Mouse (Mus musculus) megakaryocyte, embryonic 14.5 days (primary cell): Measurements from ENCODE around the gene Apol7a.

Experiments
- FLI1 ChIP-seq: IDR thresholded peaks from 2 replicates; pipeline ENCODE4 v1.6.1; 2012; ENCODE audit warnings: low read length, inconsistent platforms, mixed read lengths
- GATA1 ChIP-seq: IDR thresholded peaks from 3 replicates; pipeline ENCODE4 v1.6.1; 2012; ENCODE audit warnings: mixed read lengths, low read length, inconsistent platforms, borderline replicate concordance

DNA sequence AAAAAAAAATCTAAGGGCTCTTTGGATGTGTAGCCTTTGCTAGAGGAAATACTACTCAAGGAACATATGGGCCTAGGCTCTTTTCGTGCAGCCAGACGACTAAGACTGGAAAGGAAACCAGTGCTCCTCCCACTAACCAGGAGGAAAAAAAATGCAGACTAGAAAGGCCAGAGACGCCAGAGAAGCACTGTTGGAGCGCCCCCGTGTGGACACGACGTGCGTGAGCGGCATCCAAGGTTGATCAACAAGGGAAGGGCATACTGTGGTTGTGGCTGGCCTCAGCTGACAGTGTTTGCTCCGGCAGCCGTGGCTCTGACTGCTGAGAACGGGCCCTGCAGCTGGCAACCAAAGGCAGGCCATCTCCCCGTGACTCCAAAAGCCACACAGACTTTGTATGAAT lies 30.8 kb downstream of the Apol7a start:
- TF ChIP-seq GATA1 (no peak), FLI1 (no peak)
